Mouse (Mus musculus): ENCODE measurements around the gene Gm10644.

The Gm10644 gene

DNA sequence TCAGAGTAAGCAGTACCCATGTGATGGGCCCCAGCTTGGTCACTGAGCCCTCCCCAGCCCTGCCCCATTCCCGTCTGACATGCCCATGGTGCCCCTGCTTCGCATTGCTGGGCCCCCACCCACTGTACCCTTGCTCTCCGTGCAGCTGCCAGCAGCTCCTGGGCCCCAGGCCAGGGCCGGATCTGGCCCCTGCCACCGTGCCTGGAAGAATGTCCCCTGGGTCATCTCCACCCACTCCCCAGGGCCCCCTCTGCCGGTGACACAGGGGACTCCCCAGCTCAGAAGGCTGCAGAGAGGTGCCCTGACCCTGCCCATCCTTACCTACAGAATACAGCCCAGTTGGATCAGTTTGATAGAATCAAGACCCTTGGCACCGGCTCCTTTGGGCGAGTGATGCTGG is 25.8 kb upstream of the Gm10644 start:
- in situ Hi-C loops (cut with MboI), result no loop called here

DNA sequence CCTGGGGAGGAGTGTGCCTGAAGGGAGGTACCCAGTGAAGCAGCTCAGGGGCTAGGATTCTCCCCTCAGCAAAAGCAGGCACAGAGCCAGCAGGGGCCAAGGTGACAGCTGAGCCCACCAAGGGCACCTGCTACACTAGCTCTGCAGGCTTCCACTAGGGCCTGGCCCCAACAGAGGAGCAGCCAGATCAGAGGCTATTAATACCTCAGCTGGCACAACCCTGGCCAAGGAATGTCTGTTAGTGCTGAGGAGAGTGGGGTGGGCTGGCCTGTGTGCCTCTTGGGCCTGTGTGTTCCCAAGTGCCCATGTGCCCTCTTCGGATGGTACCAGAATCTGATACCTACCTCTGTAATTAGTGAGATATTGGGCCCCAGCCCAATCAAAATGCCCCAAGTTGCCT is 25.2 kb upstream of the Gm10644 start:
- in situ Hi-C loops (cut with MboI), result no loop called here

DNA sequence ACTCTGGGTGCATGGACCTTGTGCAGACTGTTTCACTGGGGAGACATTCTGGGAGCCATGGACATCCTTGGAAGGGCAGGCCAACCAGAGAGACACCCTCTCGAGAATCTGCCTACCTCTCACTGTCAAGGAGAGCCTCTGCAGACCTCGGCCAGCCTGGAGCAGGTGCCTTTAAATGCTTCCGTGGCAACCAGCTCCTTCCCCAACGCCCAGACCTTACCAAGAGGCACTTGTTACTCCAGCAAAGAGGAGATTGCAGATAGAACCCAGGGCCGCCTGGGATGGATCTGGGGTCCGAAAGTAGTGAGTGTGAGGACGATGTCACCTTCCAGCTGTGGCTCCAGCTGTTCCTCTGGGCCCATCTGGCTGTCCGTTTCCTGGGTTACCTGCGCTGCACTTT is 23.2 kb upstream of the Gm10644 start:
- in situ Hi-C loops (cut with MboI), result no loop called here

DNA sequence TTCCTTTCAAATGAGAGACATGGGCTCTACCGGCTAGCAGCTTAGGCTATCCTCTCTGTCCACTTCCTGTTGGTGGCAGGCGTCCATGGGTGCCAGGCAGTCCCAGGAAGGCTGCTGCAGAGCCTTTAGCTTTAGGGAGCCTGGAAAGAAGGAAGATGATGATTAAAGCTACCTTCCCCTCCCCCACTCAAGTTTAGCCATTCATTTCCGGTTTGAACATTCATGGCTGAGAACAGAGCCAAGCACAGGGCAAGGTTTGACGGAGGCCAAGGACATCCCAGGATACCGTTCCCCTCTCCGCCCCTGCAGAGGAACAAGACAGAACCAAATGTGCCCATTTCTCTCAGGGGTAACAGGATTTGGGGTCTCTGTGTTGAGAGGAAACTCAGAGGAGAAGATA is 22.6 kb upstream of the Gm10644 start:
- in situ Hi-C loops (cut with MboI), result no loop called here

DNA sequence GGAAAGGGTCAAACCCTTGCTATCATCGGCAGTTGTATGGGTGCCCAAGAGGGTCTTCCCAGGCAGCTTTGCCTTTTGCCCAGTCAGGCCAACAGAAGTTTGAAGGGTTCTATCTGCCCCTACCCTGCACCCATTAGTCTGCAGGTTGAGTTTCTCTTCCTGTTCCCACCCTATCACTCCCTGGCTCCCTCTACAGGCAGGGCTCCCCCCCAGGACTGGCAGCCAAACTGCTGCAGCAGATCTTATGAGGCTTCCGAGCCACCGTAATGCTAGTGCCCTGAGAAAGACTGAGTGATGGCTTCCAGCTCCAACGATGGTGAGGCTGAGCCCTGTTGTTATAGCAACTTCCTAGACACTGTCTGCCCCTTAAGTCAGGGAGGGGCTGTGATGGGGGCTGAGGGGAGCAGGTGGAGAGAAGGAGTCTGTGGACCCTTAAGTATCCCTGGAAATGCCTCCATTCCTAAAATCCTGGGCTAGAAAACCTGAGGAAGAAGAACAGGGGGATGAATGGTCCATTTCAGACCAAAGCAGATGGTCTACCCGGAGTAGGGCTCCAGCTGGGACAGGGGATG is 21.9 kb upstream of the Gm10644 start:
- in situ Hi-C loops (cut with MboI), result no loop called here

DNA sequence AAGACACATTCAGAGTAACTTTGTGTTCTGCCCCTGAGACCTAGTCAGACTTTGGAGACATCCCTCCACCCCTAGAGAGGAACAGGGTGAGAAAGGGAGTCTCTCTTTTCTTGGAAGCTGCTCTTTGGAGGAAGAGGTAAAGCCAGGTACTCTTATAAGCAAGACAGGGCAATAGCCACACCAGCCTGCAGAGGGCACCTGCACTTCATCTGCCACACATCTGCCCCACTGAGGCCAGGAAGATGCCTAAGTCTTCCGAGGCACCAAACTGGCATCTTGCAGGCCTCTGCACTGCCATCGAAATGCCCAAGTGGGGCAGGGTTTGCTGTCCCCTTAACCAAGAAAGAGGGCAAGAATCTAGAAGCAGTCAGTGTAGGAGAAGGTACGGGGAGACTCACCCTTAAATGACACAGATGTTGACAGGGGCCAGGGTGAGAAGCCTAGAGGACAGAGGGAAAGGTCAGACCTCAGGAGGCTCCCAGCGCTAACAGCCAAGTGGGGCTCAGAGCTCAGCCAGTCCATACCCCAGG is 21.2 kb upstream of the Gm10644 start:
- in situ Hi-C loops (cut with MboI), result no loop called here

DNA sequence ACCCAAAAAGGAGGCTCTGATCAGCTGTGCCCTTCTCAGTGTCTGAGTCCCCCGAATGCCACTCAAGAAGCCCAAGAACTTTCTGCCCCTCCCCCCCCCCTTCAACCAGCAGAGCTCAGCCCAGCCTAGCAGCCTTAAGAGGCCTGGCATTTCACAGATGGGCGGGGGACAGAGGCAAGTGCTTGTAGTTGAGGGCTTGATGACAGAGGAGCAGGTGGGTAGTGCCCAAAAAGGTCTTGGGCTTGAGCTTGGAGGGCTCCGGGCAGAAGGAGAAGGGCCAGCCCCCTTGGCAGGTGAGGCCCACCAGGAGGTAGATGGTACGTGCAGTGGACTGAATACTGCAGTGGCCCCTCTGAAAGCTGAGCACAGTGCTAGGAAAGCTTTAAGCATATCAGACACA is 19.5 kb upstream of the Gm10644 start:
- in situ Hi-C loops (cut with MboI), result no loop called here

DNA sequence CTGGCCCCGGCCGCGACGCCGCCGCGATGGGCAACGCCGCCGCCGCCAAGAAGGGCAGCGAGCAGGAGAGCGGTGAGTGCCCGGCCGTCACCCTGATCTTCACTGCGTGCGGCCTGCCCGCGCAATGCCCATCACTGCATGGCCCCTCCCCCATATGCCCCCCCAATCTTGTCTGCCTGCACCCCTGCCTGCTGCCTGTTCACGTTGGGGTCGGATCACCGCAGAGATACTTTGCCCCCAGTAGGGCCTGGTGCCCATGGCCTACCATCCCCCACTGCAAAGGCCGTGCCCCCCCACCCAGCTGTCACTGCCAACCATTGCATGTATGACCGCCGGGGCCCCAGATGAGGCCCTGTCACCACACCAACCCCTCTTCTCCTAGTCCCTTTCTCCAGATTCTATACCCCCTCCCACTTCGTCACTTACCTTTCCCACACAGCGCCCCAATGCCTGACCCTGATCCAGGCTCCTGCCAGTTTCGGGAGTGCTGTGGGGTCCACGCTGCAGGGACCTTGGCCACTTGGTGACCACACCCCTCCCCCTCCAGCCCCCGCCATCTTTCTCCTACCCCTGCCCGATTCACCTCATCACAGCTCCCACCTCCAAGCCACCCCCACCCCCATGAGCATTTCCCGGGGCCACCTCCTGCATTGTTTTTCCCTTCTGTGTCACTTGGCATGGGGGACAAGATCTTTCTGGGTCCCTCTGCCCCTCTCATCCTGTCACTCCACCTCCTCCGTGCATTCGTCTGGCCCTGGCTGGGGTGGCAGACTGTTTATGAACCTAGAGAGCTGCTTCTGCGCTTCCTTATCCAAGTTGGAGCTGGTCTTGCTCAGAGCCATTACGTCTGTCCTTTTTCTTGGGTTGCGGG is 18.4 kb upstream of the Gm10644 start:
- in situ Hi-C loops (cut with MboI), result no loop called here

DNA sequence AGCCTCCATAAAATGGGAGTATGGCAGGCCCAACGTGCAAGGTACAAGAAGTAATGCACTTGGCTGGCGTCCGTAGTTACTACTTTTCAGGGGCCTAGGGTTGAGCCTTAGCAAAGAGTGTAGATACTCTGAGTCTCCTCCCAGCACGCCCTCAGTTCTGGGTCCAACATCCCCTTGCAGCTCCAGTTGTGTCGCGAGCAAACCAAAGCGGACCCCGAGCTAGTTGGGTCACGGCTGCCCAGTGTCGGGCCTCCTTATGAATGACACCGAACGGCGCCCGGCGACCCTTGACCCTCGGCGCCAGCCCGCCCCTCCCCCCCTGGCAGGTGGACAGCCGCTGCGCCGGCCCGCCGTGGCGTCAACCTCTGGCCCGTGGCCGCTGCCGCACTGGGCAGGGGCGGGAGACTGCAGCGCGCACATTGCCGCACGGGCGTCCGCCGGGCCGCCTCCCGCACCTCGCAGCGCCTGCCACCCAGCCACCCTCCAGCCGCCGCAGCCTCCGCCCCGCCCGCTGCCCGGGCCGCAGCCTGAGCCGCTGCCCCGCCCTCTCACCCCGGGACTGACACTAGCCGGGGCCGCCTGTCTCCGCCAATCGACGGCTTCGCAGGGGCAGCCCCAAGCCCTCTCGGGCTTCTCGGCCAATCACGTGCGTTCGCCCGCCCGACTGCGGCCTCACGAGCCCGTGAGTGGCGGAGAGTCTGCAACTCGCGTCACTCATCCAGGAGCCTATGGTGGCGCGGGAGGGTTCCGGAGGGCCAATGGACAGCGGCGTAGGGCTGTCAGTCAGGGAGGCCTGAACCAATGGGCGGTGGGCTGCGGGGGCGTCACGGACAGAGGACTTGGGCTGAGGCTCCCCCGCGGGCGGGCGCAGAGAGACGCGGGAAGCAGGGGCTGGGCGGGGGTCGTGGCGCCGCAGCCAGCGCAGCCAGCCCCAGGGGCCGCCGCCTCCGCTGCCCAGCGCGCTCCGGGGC is 17.4 kb upstream of the Gm10644 start, which contains the start of gene Prkaca:
Gene Prkaca, plus strand, starts transcription at position 844 of the 971 bp plus-strand sequence.
- in situ Hi-C loops (cut with MboI), result no loop called here

DNA sequence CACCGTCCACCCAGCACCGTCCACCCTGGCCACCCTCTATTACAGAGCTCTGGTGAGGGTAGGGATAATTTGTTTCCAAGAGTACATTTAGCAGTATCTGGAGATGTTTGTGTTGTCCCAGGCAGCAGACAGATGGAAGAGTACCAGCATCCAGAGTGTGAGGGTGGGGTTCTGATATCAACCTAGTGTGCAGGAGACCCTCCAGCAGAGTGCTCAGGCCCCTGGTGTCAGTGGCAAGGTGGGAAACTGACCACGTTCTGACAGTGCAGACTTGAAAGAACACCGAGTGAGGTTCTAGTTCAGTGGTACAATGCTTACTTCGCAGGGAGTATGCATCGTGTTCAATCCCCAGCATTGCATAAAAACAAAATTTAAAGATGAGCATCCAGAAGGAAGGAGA is 16.7 kb upstream of the Gm10644 start:
- in situ Hi-C loops (cut with MboI), result no loop called here

DNA sequence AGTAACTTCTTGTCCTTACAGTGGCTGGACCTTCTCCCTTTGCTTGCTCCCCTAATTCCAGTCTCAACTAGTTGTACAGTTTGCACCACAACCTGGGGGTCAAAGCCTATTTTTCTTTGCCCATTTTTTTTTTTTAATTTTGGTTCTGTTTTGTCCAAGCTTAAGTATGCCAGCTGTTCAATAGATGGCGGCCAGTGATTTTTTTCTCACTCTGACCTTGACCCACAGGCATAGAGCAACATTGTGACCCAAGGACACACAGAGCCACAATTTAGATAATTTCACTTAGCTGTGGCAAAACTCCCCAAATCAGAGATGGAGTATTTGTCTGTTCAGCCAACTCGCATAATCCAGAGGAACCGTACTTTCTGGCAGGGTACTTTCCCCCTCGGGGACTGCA is 16.1 kb upstream of the Gm10644 start:
- in situ Hi-C loops (cut with MboI), result no loop called here

DNA sequence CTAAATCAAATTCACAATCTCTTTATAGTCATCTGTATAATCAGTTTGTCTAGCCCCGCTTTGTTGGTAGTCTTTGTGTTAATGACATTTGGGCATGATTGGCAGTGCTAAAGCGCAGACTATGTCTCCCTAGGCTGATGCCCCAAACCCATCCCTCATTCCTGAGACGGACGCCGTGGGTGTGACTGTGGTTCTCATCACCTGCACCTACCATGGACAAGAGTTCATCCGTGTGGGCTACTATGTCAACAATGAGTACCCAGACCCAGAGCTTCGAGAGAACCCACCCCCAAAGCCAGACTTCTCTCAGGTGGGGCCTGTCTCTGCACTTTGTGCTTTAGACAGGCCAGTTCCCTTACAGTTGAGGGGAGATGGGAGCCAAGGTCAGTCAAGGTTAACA is 12.7 kb upstream of the Gm10644 start:
- in situ Hi-C loops (cut with MboI), result no loop called here

DNA sequence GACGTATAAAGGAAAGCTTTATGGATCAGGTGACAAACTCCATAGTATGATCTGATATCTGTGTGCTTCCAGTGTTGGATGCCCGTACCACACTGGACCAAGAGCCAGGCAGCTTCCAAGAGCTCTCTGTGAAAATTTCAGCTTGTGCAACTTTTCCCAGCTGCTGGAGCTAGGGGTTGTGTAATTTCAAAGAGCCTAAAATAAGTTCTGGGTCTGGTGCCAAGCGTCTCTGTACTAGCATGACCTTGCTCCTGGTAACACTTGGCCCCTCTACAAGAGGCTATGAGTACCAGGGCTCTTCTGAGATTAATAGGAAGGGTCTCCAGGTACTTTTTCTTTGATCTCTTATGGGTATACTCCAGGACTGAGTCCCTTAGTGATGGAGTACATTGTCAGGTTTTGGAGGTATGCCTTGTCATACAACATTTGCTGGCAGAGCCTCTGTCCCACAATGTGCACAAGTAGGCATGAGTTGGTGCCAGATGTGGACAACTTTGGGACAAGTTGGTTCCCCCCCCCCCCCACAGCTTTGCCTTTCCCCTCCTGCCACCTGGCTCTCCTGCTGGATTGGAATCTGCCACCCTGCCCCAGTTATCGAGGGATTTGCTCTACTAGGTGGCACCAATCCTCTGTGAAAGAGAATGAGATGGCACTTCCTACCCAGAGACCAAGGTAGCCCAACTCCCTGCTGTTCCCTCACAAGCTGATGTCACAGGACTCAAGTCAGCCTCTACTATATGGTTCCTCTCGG is 9.2 kb upstream of the Gm10644 start:
- in situ Hi-C loops (cut with MboI), result no loop called here

DNA sequence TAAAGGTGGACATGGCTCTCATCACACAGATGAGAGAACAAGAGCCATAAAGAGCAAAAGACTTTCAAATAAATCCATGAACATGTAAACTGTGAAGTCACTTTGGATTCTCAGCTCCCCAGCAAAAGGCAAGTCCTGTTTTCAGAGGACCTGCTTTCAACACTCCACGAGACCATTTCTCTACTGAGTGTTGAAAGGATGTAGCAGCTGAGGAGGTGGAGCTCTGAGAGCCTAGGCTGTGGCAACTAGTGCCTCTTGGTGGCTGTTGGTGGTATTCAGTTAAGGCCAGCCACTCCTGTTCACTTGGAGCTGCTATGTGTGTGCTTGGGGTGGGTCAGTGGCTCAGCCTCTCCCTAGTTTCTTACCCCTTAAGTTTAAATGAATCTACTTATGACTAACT is 1.8 kb upstream of the Gm10644 start:
- in situ Hi-C loops (cut with MboI), result no loop called here

DNA sequence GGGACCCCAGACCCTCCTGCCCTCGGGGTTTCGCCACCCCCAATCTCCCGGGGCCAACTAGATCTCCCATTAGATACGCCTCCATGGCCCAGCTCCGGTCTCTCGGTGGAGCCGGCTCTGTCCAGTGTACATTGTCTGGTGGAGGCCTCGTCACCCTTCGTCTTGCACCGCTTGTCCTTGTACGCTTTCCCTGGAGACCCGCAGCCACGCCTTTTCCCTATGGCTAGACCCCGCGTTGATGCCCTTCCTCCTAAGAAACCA is 883 bp upstream of the Gm10644 start:
- in situ Hi-C loops (cut with MboI), result no loop called here

DNA sequence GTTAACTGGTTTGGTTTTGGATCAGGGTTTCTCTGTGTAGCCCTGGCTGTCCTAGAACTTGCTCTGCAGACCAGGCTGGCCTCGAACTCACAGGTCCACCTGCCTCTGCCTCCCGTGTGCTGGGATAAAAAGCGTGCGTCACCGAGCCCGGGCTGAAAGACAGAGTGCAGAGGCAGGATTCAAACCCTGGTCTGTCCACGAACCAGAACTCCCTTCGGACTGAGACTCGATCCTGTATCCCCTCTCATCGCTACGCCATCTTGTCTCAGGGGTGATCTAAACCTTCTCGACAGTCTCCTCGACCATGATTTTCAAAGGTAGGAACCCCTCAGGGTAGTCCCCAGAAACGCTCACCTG is 278 bp downstream of the Gm10644 start:
- in situ Hi-C loops (cut with MboI), result no loop called here

DNA sequence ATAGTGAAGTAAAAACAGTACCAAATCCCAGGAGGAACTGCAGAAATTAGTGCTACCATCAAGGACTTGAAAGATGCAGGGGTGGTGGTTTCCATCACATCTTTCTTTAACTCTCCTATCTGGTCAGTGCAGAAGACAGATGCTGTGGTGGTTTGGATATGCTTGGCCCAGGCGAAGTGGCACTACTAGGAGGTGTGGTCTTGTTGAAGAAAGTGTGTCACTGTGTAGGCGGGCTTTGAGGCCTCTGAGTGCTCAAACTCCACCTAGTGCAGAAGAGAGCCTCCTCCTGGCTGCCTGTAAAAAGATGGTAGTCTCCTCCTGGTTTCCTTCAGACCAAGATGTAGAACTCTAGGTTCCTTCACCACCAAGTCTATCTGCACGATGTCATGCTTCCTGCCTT is 9.5 kb downstream of the Gm10644 start:
- in situ Hi-C loops (cut with MboI), result no loop called here

DNA sequence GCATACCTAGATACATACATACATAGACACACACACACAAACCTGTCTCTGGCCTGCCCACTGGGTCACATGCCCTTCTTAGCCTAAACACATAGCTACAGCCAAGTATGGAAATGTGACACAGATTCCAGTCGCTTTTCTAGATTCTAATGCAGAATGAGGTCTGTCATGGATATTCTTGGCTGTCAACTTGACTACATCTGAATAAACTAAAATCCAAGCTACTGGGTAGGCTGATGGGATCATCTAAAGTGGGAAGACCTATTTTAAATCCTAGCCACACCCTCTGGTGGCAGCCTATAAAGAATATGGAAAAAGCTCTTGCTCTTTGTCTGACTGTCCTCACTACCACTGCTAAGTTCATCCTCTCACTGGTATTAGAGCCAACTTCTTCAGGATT is 12.6 kb downstream of the Gm10644 start:
- in situ Hi-C loops (cut with MboI), result no loop called here

DNA sequence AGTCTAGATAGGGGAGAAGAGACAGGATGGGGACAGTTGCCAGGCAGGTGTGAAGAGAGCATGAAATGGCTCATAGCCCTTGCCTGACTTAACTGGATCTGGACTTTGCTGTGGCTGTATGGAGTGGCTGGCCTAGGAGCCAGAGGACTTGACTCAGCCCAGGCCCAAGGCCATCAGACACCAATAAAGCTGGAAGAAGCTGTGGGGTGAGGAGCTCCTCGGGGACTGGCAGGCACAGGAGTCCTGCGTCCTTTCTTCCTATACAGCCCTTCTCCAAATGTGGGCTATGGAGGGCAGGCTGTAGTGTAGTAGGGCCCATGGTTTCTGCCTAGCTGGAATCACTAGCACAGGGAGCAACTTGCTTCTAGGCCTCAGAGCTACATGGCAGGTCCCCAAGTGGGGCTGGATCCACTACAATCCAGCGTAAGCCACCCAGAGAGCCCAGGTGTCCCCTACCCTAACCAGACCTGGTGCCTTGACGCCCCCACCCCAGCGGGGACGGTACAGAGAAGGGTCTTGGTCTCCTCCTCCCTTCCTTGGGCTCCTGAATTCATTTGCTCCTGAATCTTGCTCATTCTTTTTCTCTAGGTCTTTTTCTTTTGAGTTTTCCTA is 13.8 kb downstream of the Gm10644 start:
- in situ Hi-C loops (cut with MboI), result no loop called here

DNA sequence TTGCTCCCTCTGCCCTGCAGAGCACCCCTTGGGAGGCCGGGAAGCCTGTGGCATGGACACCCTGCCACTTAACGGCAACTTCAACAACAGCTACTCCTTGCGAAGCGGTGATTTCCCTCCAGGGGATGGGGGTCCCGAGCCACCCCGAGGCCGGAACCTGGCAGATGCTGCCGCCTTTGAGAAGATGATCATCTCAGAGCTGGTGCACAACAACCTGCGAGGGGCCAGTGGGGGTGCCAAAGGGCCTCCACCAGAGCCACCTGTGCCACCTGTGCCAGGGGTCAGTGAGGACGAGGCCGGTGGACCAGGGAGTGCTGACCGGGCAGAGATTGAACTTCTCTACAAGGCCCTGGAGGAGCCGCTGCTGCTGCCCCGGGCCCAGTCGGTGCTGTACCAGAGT is 16.7 kb downstream of the Gm10644 start:
- in situ Hi-C loops (cut with MboI), result no loop called here

DNA sequence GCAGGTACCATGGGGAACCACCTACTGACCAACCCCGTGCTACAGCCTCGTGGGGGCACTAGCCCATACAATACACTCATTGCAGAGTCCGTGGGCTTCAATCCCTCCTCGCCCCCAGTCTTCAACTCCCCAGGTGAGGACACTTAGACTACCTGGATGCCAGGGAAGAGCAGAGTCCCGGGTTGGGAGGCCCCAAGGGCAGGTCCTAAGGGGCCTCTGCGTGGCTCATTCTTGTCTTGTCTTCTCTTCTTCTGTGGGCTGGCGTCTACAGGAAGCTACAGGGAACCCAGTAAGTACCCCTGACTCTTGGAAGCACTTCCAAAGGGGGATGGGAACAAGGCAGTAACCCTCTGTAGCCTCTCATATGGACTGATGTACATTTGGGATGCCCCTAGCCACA is 17.4 kb downstream of the Gm10644 start:
- in situ Hi-C loops (cut with MboI), result no loop called here
